Mouse (Mus musculus) forebrain, embryonic 11.5 days (tissue): Measurements from ENCODE around the gene Prkag2. TPM values are rescaled to one million over a fixed set of nuclear protein-coding genes. Genes with fewer than 3 reads are reported as not detected.

Experiments
- ATAC-seq: fragments of 200-750 bp; cut with Nextera tagmentation; replicated peaks from 2 replicates; pipeline ENCODE4 v1.8.0; 2017; ENCODE audit warnings: moderate TSS enrichment; ENCODE audit not compliant: low FRiP score
- DNase-seq: peaks from one replicate; pipeline ENCODE4 v3.0.0-alpha.2; 2017; ENCODE audit warnings: low spot score
- H3K27ac ChIP-seq: fragments of 300-500 bp; sonication (generic); 2 replicates; pipeline ENCODE4 v1.5.1; 2014; ENCODE audit warnings: low read depth, low read length
- H3K27me3 ChIP-seq: fragments of 300-500 bp; sonication (generic); 2 replicates; pipeline ENCODE4 v1.6.1; 2014; ENCODE audit warnings: mild to moderate bottlenecking, low read length, mixed read lengths; ENCODE audit not compliant: control insufficient read depth, insufficient read depth
- H3K36me3 ChIP-seq: fragments of 300-500 bp; sonication (generic); 2 replicates; pipeline ENCODE4 v1.6.1; 2014; ENCODE audit warnings: mild to moderate bottlenecking, low read length, moderate library complexity, mixed read lengths; ENCODE audit not compliant: control insufficient read depth, insufficient read depth
- H3K4me1 ChIP-seq: fragments of 300-500 bp; sonication (generic); replicated peaks from 2 replicates; pipeline ENCODE4 v1.6.1; 2014; ENCODE audit warnings: low read length, mixed read lengths; ENCODE audit not compliant: control insufficient read depth, insufficient read depth
- H3K4me2 ChIP-seq: fragments of 300-500 bp; sonication (generic); 2 replicates; pipeline ENCODE4 v1.6.1; 2014; ENCODE audit warnings: low read depth, mild to moderate bottlenecking, low read length, moderate library complexity, mixed read lengths; ENCODE audit not compliant: severe bottlenecking
- H3K4me3 ChIP-seq: fragments of 300-500 bp; sonication (generic); 2 replicates; pipeline ENCODE4 v1.5.1; 2014; ENCODE audit warnings: low read depth, low read length
- H3K9ac ChIP-seq: fragments of 300-500 bp; sonication (generic); 2 replicates; pipeline ENCODE4 v1.6.1; 2014; ENCODE audit warnings: low read length
- H3K9me3 ChIP-seq: fragments of 300-500 bp; sonication (generic); 2 replicates; pipeline ENCODE4 v1.6.1; 2016; ENCODE audit warnings: low read length, mixed read lengths; ENCODE audit not compliant: control insufficient read depth
- WGBS: fragments of 180-500 bp; shearing (Covaris S2); extraction: QIAGEN DNeasy Blood & Tissue Kit; methylation state at CpG from one replicate; pipeline ENCODE4 v1.1.7; 2014; 5-methylcytosine and 5-hydroxymethylcytosine counted together
- polyA plus RNA-seq: library from polyadenylated mRNA; unstranded; fragments of >200 nt; fragmentation: Nextera tagmentation; extraction: Ambion mirVana; gene quantifications from 2 replicates; pipeline ENCODE4 v1.2.1, GENCODE M21; 2014

Gene Prkag2
- polyA plus RNA-seq, 1 experiment from 2014 or later: 54.4 TPM

GRCm38 (mm10) chr5:24902835-24903234 is 197.6 kb downstream of the Prkag2 start:
- H3K9me3 ChIP-seq: no peaks in the 10 kb centered on the region
- no peak overlapping the region for H3K4me3 ChIP-seq
- no peaks in the 10 kb centered on the region for H3K36me3 ChIP-seq
- H3K27ac ChIP-seq: no peak overlapping the region
- peaks cover 5% of the 10 kb centered on the region; the same call in 1 of the 2 replicates for H3K4me1 ChIP-seq
- ATAC-seq: no peak
- H3K9ac ChIP-seq: no peak overlapping the region
- no peak overlapping the region for H3K4me2 ChIP-seq
- no peaks in the 10 kb centered on the region for H3K27me3 ChIP-seq
- WGBS: 28% methylated on average over 4 of the region's 4 CpGs
- no peak for DNase-seq

DNA sequence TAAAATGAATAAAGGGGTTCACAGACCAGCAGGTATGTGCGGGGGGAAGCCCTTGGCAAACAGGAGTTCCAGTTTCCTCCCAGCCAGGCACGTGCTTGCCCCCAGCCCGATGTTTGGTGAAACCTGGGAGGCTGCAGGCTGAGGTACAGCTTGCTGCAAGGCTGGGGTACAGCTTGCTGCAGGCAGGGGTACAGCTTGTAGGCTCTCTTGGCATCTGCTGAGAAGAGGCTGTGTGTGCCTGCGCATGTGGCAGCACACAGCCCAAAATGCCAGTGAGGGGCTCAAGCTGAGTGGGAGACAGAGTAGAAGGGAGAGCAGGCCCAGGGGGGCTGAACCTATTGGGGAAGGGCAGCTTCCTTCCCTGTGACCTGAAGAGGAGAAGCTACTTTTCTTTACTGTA is 204.8 kb downstream of the Prkag2 start:
- Histone ChIP-seq H3K4me1 (no peaks in the 10 kb centered on the region), H3K9ac (no peak overlapping the region), H3K36me3 (no peaks in the 10 kb centered on the region), H3K4me3 (no peak overlapping the region), H3K27ac (no peak overlapping the region), H3K4me2 (no peak overlapping the region), H3K27me3 (no peaks in the 10 kb centered on the region), H3K9me3 (no peaks in the 10 kb centered on the region)
- 84% methylated on average over 4 of the region's 4 CpGs for WGBS
- DNase-seq: no peak
- no peak for ATAC-seq

DNA sequence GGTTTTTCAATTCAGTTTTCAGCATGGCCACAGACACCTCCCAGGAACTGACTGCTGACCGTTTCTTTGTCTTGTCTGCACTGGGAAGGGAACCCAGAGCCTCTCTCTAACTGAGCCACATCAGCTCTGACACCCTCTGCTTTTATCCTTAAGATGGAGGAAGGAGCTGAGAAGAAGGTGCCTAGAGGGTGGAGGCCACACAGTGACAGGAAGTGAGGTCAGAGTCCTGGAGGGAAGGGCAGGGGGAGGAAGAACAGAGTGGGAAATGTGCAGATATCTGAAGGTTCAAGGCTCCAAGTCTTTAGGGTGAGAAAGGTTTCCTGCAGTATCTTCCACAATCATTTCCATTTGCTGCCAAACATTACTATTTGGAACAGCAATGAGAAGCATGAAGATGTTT is 205.6 kb downstream of the Prkag2 start:
- H3K4me1 ChIP-seq: no peaks in the 10 kb centered on the region

DNA sequence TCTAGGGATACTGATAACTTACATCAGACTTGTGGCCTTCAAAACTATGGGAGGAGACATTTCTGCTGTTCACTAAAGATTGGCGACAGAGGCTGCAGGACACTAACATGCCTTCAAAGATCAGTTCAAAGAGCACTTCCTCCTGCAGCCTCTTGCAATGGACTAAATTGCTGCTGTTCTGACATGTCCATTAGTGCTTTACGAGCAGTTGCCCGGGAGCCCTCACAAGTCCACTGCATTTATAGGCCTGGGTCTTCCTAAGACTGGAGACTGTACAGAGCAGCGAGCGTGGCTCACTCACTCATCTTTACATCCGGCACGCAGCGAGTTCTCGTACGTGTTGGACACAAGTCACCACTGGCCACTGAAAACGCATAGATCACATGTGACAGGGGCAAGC is 208.0 kb downstream of the Prkag2 start:
- Histone ChIP-seq H3K9ac (no peak overlapping the region), H3K36me3 (no peaks in the 10 kb centered on the region), H3K4me3 (no peak overlapping the region), H3K9me3 (no peaks in the 10 kb centered on the region), H3K4me2 (no peak overlapping the region), H3K4me1 (no peaks in the 10 kb centered on the region), H3K27me3 (no peaks in the 10 kb centered on the region), H3K27ac (no peak overlapping the region)
- DNase-seq: no peak
- no peak for ATAC-seq
- WGBS: 96% methylated on average over 11 of the region's 11 CpGs

More for the DNA sequence above, 205.6 kb downstream of the Prkag2 start:
- H3K9me3 ChIP-seq: no peaks in the 10 kb centered on the region
- H3K4me3 ChIP-seq: no peak overlapping the region
- H3K4me2 ChIP-seq: no peak overlapping the region
- H3K36me3 ChIP-seq: no peaks in the 10 kb centered on the region
- ATAC-seq (no peak), DNase-seq (no peak)
- no peak overlapping the region for H3K9ac ChIP-seq
- 77% methylated on average over 1 of the region's 1 CpGs for WGBS
- H3K27me3 ChIP-seq: no peaks in the 10 kb centered on the region
- no peak overlapping the region for H3K27ac ChIP-seq

GRCm38 (mm10) chr5:24889860-24890259 is 210.6 kb downstream of the Prkag2 start:
- DNase-seq (no peak), ATAC-seq (no peak)
- Histone ChIP-seq H3K4me2 (no peak overlapping the region), H3K9me3 (no peaks in the 10 kb centered on the region), H3K27ac (no peak overlapping the region), H3K4me1 (no peaks in the 10 kb centered on the region), H3K4me3 (no peak overlapping the region), H3K9ac (no peak overlapping the region; the same call in 1 of the 2 replicates), H3K27me3 (no peaks in the 10 kb centered on the region), H3K36me3 (no peaks in the 10 kb centered on the region)
- 80% methylated on average over 9 of the region's 9 CpGs for WGBS

DNA sequence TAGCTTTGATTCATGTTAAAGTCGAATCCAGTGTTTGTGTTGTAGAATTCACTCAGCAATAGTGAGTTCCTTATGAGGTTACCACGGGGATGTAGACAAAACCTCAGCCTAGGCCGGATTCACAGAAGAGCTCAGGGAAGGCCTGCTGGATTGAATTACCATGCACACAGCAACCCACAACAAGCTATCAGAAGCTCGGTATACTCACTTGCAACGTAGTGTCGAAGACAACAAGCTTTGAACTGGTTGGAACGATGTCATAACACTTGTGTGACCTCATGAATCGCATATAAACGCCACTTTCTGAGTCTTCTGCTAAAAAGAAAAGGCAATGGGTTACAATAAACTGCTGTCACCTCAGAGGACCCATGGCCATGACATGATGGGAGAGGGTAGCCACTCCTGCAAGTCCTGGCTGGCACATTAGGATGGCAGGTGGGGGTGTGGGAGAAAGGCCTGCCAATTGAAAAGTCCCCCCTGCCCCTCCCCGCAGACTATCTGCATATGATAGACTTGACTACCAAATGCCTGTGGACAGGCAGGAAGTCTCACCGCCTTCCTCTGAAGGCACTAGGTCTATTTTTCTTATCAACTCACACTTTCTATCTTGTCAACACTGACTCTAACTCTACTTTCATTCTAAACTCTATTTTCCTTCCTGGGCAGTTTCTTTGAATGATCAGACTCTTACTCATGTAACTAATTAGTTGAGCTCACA is 211.4 kb downstream of the Prkag2 start:
- H3K9me3 ChIP-seq: no peaks in the 10 kb centered on the region
- H3K36me3 ChIP-seq: no peaks in the 10 kb centered on the region
- H3K9ac ChIP-seq: no peak overlapping the region
- ATAC-seq: no peak
- WGBS: 91% methylated on average over 11 of the region's 11 CpGs
- H3K4me1 ChIP-seq: no peaks in the 10 kb centered on the region
- H3K27me3 ChIP-seq: no peaks in the 10 kb centered on the region
- no peak overlapping the region for H3K27ac ChIP-seq
- H3K4me2 ChIP-seq: no peak overlapping the region
- DNase-seq: no peak
- H3K4me3 ChIP-seq: no peak overlapping the region

DNA sequence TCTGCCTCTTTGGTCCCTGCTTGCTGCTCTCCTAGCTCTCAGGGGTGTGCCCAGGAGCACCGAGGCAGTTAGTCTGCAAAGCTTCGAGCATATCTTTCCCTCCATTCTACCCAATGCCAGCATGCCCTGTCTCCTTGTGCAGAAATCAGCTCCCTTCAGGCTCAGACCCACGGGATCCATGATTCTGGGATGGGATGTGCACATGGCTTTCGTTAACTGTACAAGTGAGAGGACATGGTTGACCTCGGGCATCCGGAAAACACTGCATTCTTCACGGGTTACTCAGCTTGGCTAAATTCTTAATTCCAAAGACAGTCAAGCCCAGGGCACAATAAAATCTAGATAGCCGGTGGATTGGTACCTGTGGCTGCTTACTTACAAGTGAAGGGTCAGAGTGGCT is 213.2 kb downstream of the Prkag2 start:
- Histone ChIP-seq H3K27ac (no peak overlapping the region), H3K9ac (no peak overlapping the region), H3K4me3 (no peak overlapping the region), H3K9me3 (no peaks in the 10 kb centered on the region), H3K27me3 (no peaks in the 10 kb centered on the region), H3K4me1 (no peaks in the 10 kb centered on the region), H3K4me2 (no peak overlapping the region), H3K36me3 (no peaks in the 10 kb centered on the region)
- ATAC-seq: no peak
- DNase-seq: no peak
- WGBS: 80% methylated on average over 8 of the region's 8 CpGs

DNA sequence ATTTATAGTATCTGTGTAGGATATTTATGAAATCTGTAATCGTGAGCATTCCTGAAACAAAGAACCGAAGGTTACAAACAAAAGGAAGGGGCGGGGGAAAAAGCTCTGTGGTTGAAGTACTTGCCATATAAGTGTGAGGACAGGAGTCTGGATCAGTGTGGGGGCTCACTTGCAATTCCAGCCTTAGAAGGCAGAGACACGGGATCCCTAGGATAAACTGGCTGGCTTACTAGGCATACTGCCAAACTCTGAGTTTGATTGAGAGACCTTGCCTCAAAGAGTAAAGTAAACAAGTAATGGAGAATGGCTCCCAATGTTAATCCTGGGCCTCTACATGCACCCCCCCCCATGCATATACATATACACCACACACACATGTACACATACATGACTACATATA is 221.7 kb downstream of the Prkag2 start:
- no peaks in the 10 kb centered on the region for H3K36me3 ChIP-seq
- H3K9ac ChIP-seq: no peak overlapping the region
- no peaks in the 10 kb centered on the region for H3K4me1 ChIP-seq
- H3K4me3 ChIP-seq: no peak overlapping the region
- no peaks in the 10 kb centered on the region for H3K9me3 ChIP-seq
- H3K4me2 ChIP-seq: no peak overlapping the region
- no peaks in the 10 kb centered on the region for H3K27me3 ChIP-seq
- ATAC-seq (no peak), DNase-seq (no peak)
- H3K27ac ChIP-seq: no peak overlapping the region
- 83% methylated on average over 4 of the region's 4 CpGs for WGBS
